Mouse (Mus musculus) limb, embryonic 14.5 days (tissue): ENCODE measurements around the gene Tec. TPM values are rescaled to one million over a fixed set of nuclear protein-coding genes. Genes with fewer than 3 reads are reported as not detected.

Experiments used
- ATAC-seq: fragments of 200-750 bp; cut with Nextera tagmentation; 2 replicates; pipeline ENCODE4 v1.8.0; 2017; ENCODE audit warnings: low read depth, moderate number of reproducible peaks, moderate TSS enrichment; ENCODE audit not compliant: low FRiP score
- DNase-seq: peaks from one replicate; pipeline ENCODE4 v3.0.0-alpha.2; 2015; ENCODE audit warnings: low spot score
- H3K27ac ChIP-seq: fragments of 300-500 bp; sonication (generic); replicated peaks from 2 replicates; pipeline ENCODE4 v1.5.1; 2014; ENCODE audit warnings: low read depth, mild to moderate bottlenecking, low read length, moderate library complexity, mixed read lengths
- H3K27me3 ChIP-seq: fragments of 300-500 bp; sonication (generic); 2 replicates; pipeline ENCODE4 v1.6.1; 2014; ENCODE audit warnings: low read length, mixed read lengths; ENCODE audit not compliant: control insufficient read depth, insufficient read depth
- H3K36me3 ChIP-seq: fragments of 300-500 bp; sonication (generic); 2 replicates; pipeline ENCODE4 v1.6.1; 2014; ENCODE audit warnings: mild to moderate bottlenecking, low read length, moderate library complexity, mixed read lengths; ENCODE audit not compliant: control insufficient read depth, insufficient read depth
- H3K4me1 ChIP-seq: fragments of 300-500 bp; sonication (generic); 2 replicates; pipeline ENCODE4 v1.6.1; 2014; ENCODE audit warnings: antibody characterized with exemption, low read length, mixed read lengths; ENCODE audit not compliant: control insufficient read depth, insufficient read depth
- H3K4me2 ChIP-seq: fragments of 300-500 bp; sonication (generic); replicated peaks from 2 replicates; pipeline ENCODE4 v1.6.1; 2014; ENCODE audit warnings: low read depth, mild to moderate bottlenecking, low read length, moderate library complexity; ENCODE audit not compliant: severe bottlenecking
- H3K4me3 ChIP-seq: fragments of 300-500 bp; sonication (generic); replicated peaks from 2 replicates; pipeline ENCODE4 v1.5.1; 2014; ENCODE audit warnings: low read length
- H3K9ac ChIP-seq: fragments of 300-500 bp; sonication (generic); 2 replicates; pipeline ENCODE4 v1.6.1; 2014; ENCODE audit warnings: mild to moderate bottlenecking, low read depth, low read length, moderate library complexity; ENCODE audit not compliant: severe bottlenecking
- H3K9me3 ChIP-seq: fragments of 300-500 bp; sonication (generic); 2 replicates; pipeline ENCODE4 v1.6.1; 2016; ENCODE audit warnings: low read length; ENCODE audit not compliant: control insufficient read depth
- POLR2A ChIP-seq: fragments of 200-500 bp; IDR thresholded peaks from 2 replicates; pipeline ENCODE4 v1.8.0; 2012; ENCODE audit warnings: inconsistent platforms, mild to moderate bottlenecking, moderate library complexity, borderline replicate concordance; ENCODE audit not compliant: insufficient read depth, insufficient read length; ENCODE audit errors: extremely low read depth
- WGBS: fragments of 180-500 bp; shearing (Covaris S2); extraction: QIAGEN DNeasy Blood & Tissue Kit; methylation state at CpG from one replicate; pipeline ENCODE4 v1.1.7; 2014; 5-methylcytosine and 5-hydroxymethylcytosine counted together
- polyA plus RNA-seq, 2 experiments: library from polyadenylated mRNA; depleted of rRNA in 1 of 2; stranded (reverse) in 1 of 2; unstranded in 1 of 2; fragments of >200 nt; fragmentation: Nextera tagmentation in 1 of 2; extraction: Ambion mirVana in 1 of 2; gene quantifications; 2 replicates each; pipeline versions ENCODE4 v1.2.1 to v1.2.3; 2012 to 2014

Tec gene
- polyA plus RNA-seq, 2 experiments: 5.9 to 7.9 TPM

GRCm38 (mm10) chr5:72796186-72796613 is 72.1 kb downstream of the Tec start:
- H3K36me3 ChIP-seq: no peaks in the 10 kb centered on the region
- peak overlapping the region; percentile 38; the same call in 1 of the 2 replicates for H3K9ac ChIP-seq
- no peak for TF ChIP-seq POLR2A
- H3K9me3 ChIP-seq: no peaks in the 10 kb centered on the region
- no peaks in the 10 kb centered on the region for H3K27me3 ChIP-seq
- ATAC-seq (peak; percentile 59; the same call in 1 of the 2 replicates), DNase-seq (no peak)
- H3K4me3 ChIP-seq: no peak overlapping the region
- WGBS: 61% methylated on average over 14 of the region's 14 CpGs
- no peak overlapping the region for H3K27ac ChIP-seq
- peaks cover 3% of the 10 kb centered on the region; the same call in 1 of the 2 replicates for H3K4me1 ChIP-seq
- H3K4me2 ChIP-seq: peak overlapping the region; percentile 22; the same call in 1 of the 2 replicates

GRCm38 (mm10) chr5:72793309-72793850 is 74.9 kb downstream of the Tec start:
- Histone ChIP-seq H3K4me1 (peaks cover 3% of the 10 kb centered on the region; the same call in 1 of the 2 replicates), H3K9me3 (no peaks in the 10 kb centered on the region), H3K36me3 (no peaks in the 10 kb centered on the region), H3K4me2 (no peak overlapping the region), H3K27me3 (no peaks in the 10 kb centered on the region), H3K9ac (no peak overlapping the region), H3K4me3 (no peak overlapping the region), H3K27ac (no peak overlapping the region)
- TF ChIP-seq POLR2A: no peak
- ATAC-seq (no peak), DNase-seq (no peak)
- WGBS: 74% methylated on average over 3 of the region's 3 CpGs

GRCm38 (mm10) chr5:72791789-72792188 is 76.5 kb downstream of the Tec start:
- Histone ChIP-seq H3K36me3 (no peaks in the 10 kb centered on the region), H3K4me1 (peaks cover 3% of the 10 kb centered on the region; the same call in 1 of the 2 replicates), H3K9ac (no peak overlapping the region), H3K4me2 (no peak overlapping the region), H3K9me3 (no peaks in the 10 kb centered on the region), H3K27ac (no peak overlapping the region), H3K27me3 (no peaks in the 10 kb centered on the region), H3K4me3 (no peak overlapping the region)
- no peak for TF ChIP-seq POLR2A
- ATAC-seq (peak; percentile 65), DNase-seq (no peak)
- 13% methylated on average over 6 of the region's 6 CpGs for WGBS

GRCm38 (mm10) chr5:72791386-72791785 is 76.9 kb downstream of the Tec start:
- 45% methylated on average over 4 of the region's 4 CpGs for WGBS
- Histone ChIP-seq H3K27ac (no peak overlapping the region), H3K9me3 (no peaks in the 10 kb centered on the region), H3K9ac (no peak overlapping the region), H3K4me1 (peaks cover 3% of the 10 kb centered on the region; the same call in 1 of the 2 replicates), H3K4me2 (no peak overlapping the region), H3K4me3 (no peak overlapping the region), H3K27me3 (no peaks in the 10 kb centered on the region), H3K36me3 (no peaks in the 10 kb centered on the region)
- no peak for TF ChIP-seq POLR2A
- ATAC-seq (no peak), DNase-seq (no peak)

GRCm38 (mm10) chr5:72785451-72785850 is 82.8 kb downstream of the Tec start:
- Histone ChIP-seq H3K4me1 (no peaks in the 10 kb centered on the region), H3K36me3 (no peaks in the 10 kb centered on the region), H3K27me3 (no peaks in the 10 kb centered on the region), H3K4me2 (no peak overlapping the region), H3K4me3 (no peak overlapping the region), H3K27ac (no peak overlapping the region), H3K9me3 (no peaks in the 10 kb centered on the region), H3K9ac (no peak overlapping the region)
- DNase-seq (no peak), ATAC-seq (no peak)
- 43% methylated on average over 4 of the region's 4 CpGs for WGBS
- TF ChIP-seq POLR2A: no peak
